Mouse (Mus musculus) cerebellum, adult 2 months (tissue): ENCODE data around the gene Hsdl2. TPM values are rescaled to one million over a fixed set of nuclear protein-coding genes. Genes with fewer than 3 reads are reported as not detected.

ENCODE experiments used
- DNase-seq, 2 experiments: peaks; one replicate each; pipeline ENCODE4 v3.0.0; 2021
- H3K27ac ChIP-seq: fragments of 200-500 bp; 2 replicates; pipeline ENCODE4 v1.5.1; 2012; ENCODE audit warnings: low read length, control low read depth, inconsistent platforms; ENCODE audit not compliant: insufficient read depth
- H3K27me3 ChIP-seq: fragments of 200-500 bp; 2 replicates; pipeline ENCODE4 v1.6.1; 2012; ENCODE audit warnings: inconsistent platforms, mild to moderate bottlenecking, low read length, moderate library complexity; ENCODE audit not compliant: control insufficient read depth, insufficient read depth
- H3K4me1 ChIP-seq: fragments of 200-500 bp; 2 replicates; pipeline ENCODE4 v1.6.1; 2011; ENCODE audit warnings: low read length; ENCODE audit not compliant: control insufficient read depth, insufficient read depth
- H3K4me3 ChIP-seq: fragments of 200-500 bp; replicated peaks from 2 replicates; pipeline ENCODE3; 2011; ENCODE audit warnings: mild to moderate bottlenecking, low read depth, low read length, control low read depth; ENCODE audit not compliant: insufficient read depth
- CTCF ChIP-seq: fragments of 200-500 bp; IDR thresholded peaks from 2 replicates; pipeline ENCODE4 v1.5.1; 2011; ENCODE audit warnings: low read depth, mild to moderate bottlenecking, control low read depth, low read length, moderate library complexity, borderline replicate concordance; ENCODE audit not compliant: insufficient read depth
- POLR2A ChIP-seq: fragments of 200-500 bp; IDR thresholded peaks from 2 replicates; pipeline ENCODE4 v1.6.1; 2011; ENCODE audit warnings: low read length, control low read depth, borderline replicate concordance; ENCODE audit not compliant: insufficient read depth
- WGBS: fragments of 180-500 bp; shearing (Covaris S2); methylation state at CpG from one replicate; pipeline ENCODE4 v1.1.7; 2018; 5-methylcytosine and 5-hydroxymethylcytosine counted together
- polyA plus RNA-seq: library from polyadenylated mRNA; depleted of rRNA; stranded (reverse); fragments of >200 nt; gene quantifications from 2 replicates; pipeline ENCODE4 v1.2.3, GENCODE M21; 2012

Gene Hsdl2
- polyA plus RNA-seq, 1 experiment: 59.0 TPM

GRCm38 (mm10) chr4:59640720-59641119 lies 59.4 kb downstream of the Hsdl2 start:
- no peak for DNase-seq
- 63% methylated on average over 2 of the region's 2 CpGs for WGBS
- no peaks in the 10 kb centered on the region for H3K27me3 ChIP-seq
- TF ChIP-seq CTCF: no peak
- TF ChIP-seq POLR2A: no peak
- H3K4me1 ChIP-seq: no peaks in the 10 kb centered on the region
- H3K27ac ChIP-seq: no peak overlapping the region
- no peak overlapping the region for H3K4me3 ChIP-seq

GRCm38 (mm10) chr4:59642039-59642438 lies 60.7 kb downstream of the Hsdl2 start:
- 91% methylated on average over 3 of the region's 3 CpGs for WGBS
- TF ChIP-seq POLR2A (no peak), CTCF (no peak)
- DNase-seq: no peak
- H3K27ac ChIP-seq: no peak overlapping the region
- H3K4me3 ChIP-seq: no peak overlapping the region
- no peaks in the 10 kb centered on the region for H3K4me1 ChIP-seq
- H3K27me3 ChIP-seq: no peaks in the 10 kb centered on the region

GRCm38 (mm10) chr4:59642657-59643056 lies 61.3 kb downstream of the Hsdl2 start:
- TF ChIP-seq CTCF (no peak), POLR2A (no peak)
- 84% methylated on average over 2 of the region's 2 CpGs for WGBS
- H3K4me3 ChIP-seq: no peak overlapping the region

GRCm38 (mm10) chr4:59644431-59644830 lies 63.1 kb downstream of the Hsdl2 start:
- TF ChIP-seq CTCF: no peak
- no peak for TF ChIP-seq POLR2A
- Histone ChIP-seq H3K27ac (no peak overlapping the region), H3K27me3 (no peaks in the 10 kb centered on the region), H3K4me1 (no peaks in the 10 kb centered on the region), H3K4me3 (no peak overlapping the region)
- DNase-seq: no peak
- WGBS: 96% methylated on average over 3 of the region's 3 CpGs

More at GRCm38 (mm10) chr4:59642657-59643056, 61.3 kb downstream of the Hsdl2 start:
- no peak overlapping the region for H3K27ac ChIP-seq
- no peaks in the 10 kb centered on the region for H3K27me3 ChIP-seq
- H3K4me1 ChIP-seq: no peaks in the 10 kb centered on the region
- DNase-seq: no peak

GRCm38 (mm10) chr4:59644992-59645391 lies 63.6 kb downstream of the Hsdl2 start:
- TF ChIP-seq CTCF (no peak), POLR2A (no peak)
- Histone ChIP-seq H3K27me3 (no peaks in the 10 kb centered on the region), H3K27ac (no peak overlapping the region), H3K4me1 (no peaks in the 10 kb centered on the region), H3K4me3 (no peak overlapping the region)
- no peak for DNase-seq
- WGBS: 74% methylated on average over 4 of the region's 4 CpGs

GRCm38 (mm10) chr4:59645610-59646009 lies 64.2 kb downstream of the Hsdl2 start:
- DNase-seq: no peak
- H3K4me3 ChIP-seq: no peak overlapping the region
- no peaks in the 10 kb centered on the region for H3K4me1 ChIP-seq
- H3K27me3 ChIP-seq: no peaks in the 10 kb centered on the region
- no peak for TF ChIP-seq POLR2A
- no peak for TF ChIP-seq CTCF
- WGBS: 92% methylated on average over 2 of the region's 2 CpGs
- H3K27ac ChIP-seq: no peak overlapping the region

GRCm38 (mm10) chr4:59646020-59646696 lies 64.8 kb downstream of the Hsdl2 start:
- 95% methylated on average over 10 of the region's 10 CpGs for WGBS
- no peaks in the 10 kb centered on the region for H3K4me1 ChIP-seq
- H3K27ac ChIP-seq: no peak overlapping the region
- no peak for TF ChIP-seq CTCF
- no peak for TF ChIP-seq POLR2A
- no peak for DNase-seq
- no peaks in the 10 kb centered on the region for H3K27me3 ChIP-seq
- H3K4me3 ChIP-seq: no peak overlapping the region

- no peaks in the 10 kb centered on the region for H3K4me1 ChIP-seq
- H3K27ac ChIP-seq: no peak overlapping the region
- no peak for DNase-seq
- no peak for TF ChIP-seq CTCF
- TF ChIP-seq POLR2A: no peak
- no peak overlapping the region for H3K4me3 ChIP-seq
- no peaks in the 10 kb centered on the region for H3K27me3 ChIP-seq
- 96% methylated on average over 5 of the region's 5 CpGs for WGBS
Observed at GRCm38 (mm10) chr4:59649119-59649518, 67.8 kb downstream of the Hsdl2 start.
